11 mouse cellular contexts compared by ENCODE assay signal in genomic region chr5:127416536-127416935, GRCm38 (mm10).
A peak's percentile ranks its signal among the peaks of the same experiment; 100 is the strongest.
DNase-seq lines count a peak whose midpoint lies in the region; ATAC-seq lines count a peak whose summit lies in the region.
"Had no signal": no experiment of that assay in that cellular context is flagged by ENCODE, and none has a peak within 500 bp of the region (broad histone marks: within the 10 kb centered on the region; RNA-seq: fewer than 3 reads in every experiment).

No protein-coding gene starts in this region.

- H3K4me3 ChIP-seq in lung, embryonic 15.5 days, result no peak overlapping the region
- no peak overlapping the region for H3K4me3 ChIP-seq in kidney, embryonic 16.5 days (ENCODE audit: low read length)
- H3K4me3 ChIP-seq: liver, embryonic 12.5 days; midbrain, embryonic 12.5 days had no signal

- H3K4me2 ChIP-seq in lung, embryonic 15.5 days, result no peak overlapping the region; the same call in 1 of the 2 replicates
- H3K4me2 ChIP-seq in kidney, embryonic 16.5 days (replicated peaks; ENCODE audit: low read depth, low read length), result no peak overlapping the region
- H3K4me2 ChIP-seq: heart, embryonic 11.5 days; liver, embryonic 12.5 days; midbrain, embryonic 12.5 days had no signal

- H3K4me1 ChIP-seq in lung, embryonic 15.5 days, result peaks cover 18% of the 10 kb centered on the region
- H3K4me1 ChIP-seq in kidney, embryonic 16.5 days (ENCODE audit: insufficient read depth, low read length), result no peaks in the 10 kb centered on the region
- H3K4me1 ChIP-seq: liver, embryonic 12.5 days; midbrain, embryonic 12.5 days had no signal

- peak; percentile 82; the same call in 1 of the 2 replicates for ATAC-seq in lung, embryonic 15.5 days (ENCODE audit: borderline replicate concordance, extremely low read depth, low FRiP score, low TSS enrichment)
- ATAC-seq in erythroblast, adult 5-6 weeks (replicated peaks; ENCODE audit: low FRiP score, poor library complexity, severe bottlenecking), result no peak
- no peak for ATAC-seq in kidney, embryonic 16.5 days (ENCODE audit: low FRiP score, low TSS enrichment)
- ATAC-seq: liver, embryonic 12.5 days had no signal

- 38% methylated on average over 7 of the region's 7 CpGs for WGBS in lung, embryonic 15.5 days
- WGBS in kidney, embryonic 16.5 days, result 43% methylated on average over 7 of the region's 7 CpGs

- H3K9ac ChIP-seq in lung, embryonic 15.5 days, result no peak overlapping the region
- H3K9ac ChIP-seq in kidney, embryonic 16.5 days (replicated peaks; ENCODE audit: low read length), result no peak overlapping the region
- H3K9ac ChIP-seq: liver, embryonic 12.5 days; midbrain, embryonic 12.5 days had no signal

- DNase-seq in lung, postnatal 10 days, result no peak
- DNase-seq in cerebellum, postnatal 10 days, result peak; percentile 61
- DNase-seq in frontal cortex, postnatal 36 days (ENCODE audit: low spot score in 2 of 2), result peak; percentile 36 to 59
- DNase-seq in right cerebral cortex, postnatal 4 days, result peak; percentile 33
- DNase-seq: kidney, postnatal 10 days had no signal

- peak overlapping the region; percentile 51; the same call in 1 of the 2 replicates for H3K27ac ChIP-seq in lung, embryonic 15.5 days
- H3K27ac ChIP-seq in kidney, embryonic 16.5 days (ENCODE audit: low read length), result no peak overlapping the region
- H3K27ac ChIP-seq: liver, embryonic 12.5 days; midbrain, embryonic 12.5 days had no signal

- H3K9me3 ChIP-seq in lung, embryonic 15.5 days, result no peaks in the 10 kb centered on the region
- 0 out of 2 replicates have a peak, but pooled peaks cover 2% of the 10 kb centered on the region for H3K9me3 ChIP-seq in kidney, embryonic 16.5 days (ENCODE audit: low read length)

- H3K36me3 ChIP-seq in lung, embryonic 15.5 days, result no peaks in the 10 kb centered on the region
- no peaks in the 10 kb centered on the region for H3K36me3 ChIP-seq in kidney, embryonic 16.5 days (ENCODE audit: insufficient read depth, low read length)
- H3K36me3 ChIP-seq: liver, embryonic 12.5 days; midbrain, embryonic 12.5 days had no signal

- H3K27me3 ChIP-seq in lung, embryonic 15.5 days, result no peaks in the 10 kb centered on the region
- H3K27me3 ChIP-seq in kidney, embryonic 16.5 days (ENCODE audit: insufficient read depth, low read length), result no peaks in the 10 kb centered on the region
- H3K27me3 ChIP-seq: liver, embryonic 12.5 days; midbrain, embryonic 12.5 days had no signal
